Mouse (Mus musculus) brain, embryonic 18.5 days (tissue): Measurements from ENCODE around the gene Gkap1.
A peak's percentile ranks its signal among the peaks of the same experiment; 100 is the strongest.

Source experiments
- DNase-seq: peaks from one replicate; pipeline ENCODE4 v3.0.0-alpha.2; 2012; ENCODE audit warnings: low read depth, low spot score

Gkap1 gene

GRCm38 (mm10) chr13:58275599-58275998 is at the start of gene Gkap1:
Gkap1 (minus strand) TSS chr13:58275699.
- DNase-seq: no peak

DNA sequence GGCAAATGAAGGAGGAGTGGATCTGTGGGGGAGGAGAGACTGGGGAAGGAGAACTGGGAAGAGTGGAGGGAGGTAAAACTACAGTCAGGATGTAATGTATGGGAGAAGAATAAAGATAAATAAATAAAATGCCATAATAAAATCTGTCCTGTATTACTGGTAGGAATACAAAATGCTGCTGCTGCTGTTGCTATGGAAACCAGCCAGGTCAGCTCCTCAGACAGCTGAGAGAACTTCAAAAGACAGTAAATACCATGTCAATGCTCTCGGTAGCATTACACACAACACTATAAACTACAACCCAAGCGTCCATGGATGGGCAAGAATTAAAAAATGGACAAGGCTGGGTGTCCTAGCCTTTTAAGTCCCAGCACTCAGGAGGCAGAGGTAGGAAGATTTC is 42.3 kb upstream of the Gkap1 start:
- no peak for DNase-seq

DNA sequence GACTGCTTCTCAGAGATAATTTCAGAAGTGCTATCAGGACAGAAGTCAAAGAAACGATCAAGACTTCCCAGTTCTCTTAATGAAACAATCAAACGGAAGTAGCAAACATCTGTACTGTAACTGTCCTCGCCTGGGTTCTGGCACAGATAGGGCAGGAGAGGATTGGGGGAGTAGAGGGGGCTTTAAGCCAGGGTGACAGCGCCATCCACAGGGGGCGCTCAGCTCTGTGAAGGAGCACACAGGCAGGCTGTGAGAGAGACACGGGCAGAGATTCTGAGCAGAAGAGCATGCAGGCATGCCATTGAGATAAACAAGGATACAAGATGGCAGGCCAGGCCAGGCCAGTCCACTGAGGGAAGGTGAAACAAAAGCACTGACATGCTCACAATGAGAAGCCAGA is 39.5 kb upstream of the Gkap1 start:
- DNase-seq: no peak

DNA sequence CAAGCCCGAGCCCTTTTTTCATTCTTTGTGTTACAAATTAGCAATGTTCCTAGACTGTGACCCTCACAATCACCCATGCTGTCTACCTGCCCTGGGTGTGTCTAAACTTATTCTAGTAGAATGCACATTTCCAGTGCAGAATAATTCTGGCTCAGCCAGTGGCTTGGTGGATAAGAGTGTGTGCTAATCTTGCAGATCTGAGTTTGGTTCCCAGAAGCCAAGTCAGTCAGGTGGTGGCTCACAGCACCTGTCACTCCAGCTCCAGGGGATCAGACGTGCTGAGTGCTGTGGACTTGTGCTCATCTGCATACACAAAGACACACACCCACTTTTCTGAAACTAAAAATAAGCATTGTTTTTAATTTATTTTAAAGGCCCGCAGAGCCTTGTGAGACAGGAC is 38.3 kb upstream of the Gkap1 start:
- DNase-seq: no peak

- DNase-seq: no peak
Measured at GRCm38 (mm10) chr13:58311351-58311750, 35.9 kb upstream of the Gkap1 start.

DNA sequence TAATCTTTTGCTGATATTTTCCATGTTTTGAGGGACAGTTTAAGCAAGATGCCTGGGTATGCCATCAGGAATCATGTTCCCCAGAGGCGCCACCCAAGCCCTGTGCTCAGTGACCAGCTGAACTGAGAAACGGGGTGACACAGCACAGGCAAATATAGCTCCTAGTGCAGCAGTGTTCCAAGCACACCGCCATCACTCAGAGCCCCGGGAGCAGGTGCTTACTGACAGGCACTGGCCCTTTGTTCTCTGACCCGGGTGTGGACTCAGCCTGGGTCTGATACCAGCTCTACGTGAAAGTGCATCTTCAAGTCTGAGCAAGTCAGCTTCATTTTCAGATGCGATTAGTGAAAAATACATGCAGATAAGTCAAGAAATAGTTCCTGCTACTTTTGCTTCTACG is 34.0 kb upstream of the Gkap1 start:
- no peak for DNase-seq

DNA sequence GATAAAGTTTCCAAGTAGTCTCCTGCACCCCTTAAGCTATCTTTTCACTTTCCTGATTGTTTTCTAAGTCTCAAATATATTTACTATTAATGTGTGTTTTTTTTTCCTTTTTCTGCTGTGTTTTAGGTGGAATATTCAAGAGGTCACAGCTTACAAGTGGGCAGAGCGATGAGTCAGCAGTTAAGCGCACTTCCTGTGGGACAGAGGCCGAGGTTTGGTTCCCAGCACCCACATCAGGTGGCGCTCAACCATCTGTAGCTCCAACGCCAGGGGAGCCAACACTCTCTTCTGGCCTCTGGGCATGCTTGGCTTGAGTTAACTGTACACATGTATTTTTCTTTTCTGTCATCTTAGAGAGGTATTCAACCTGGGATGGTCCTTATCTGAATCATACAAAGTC is 32.0 kb upstream of the Gkap1 start:
- no peak for DNase-seq

- DNase-seq: no peak
Measured at GRCm38 (mm10) chr13:58305230-58305629, 29.7 kb upstream of the Gkap1 start.

DNA sequence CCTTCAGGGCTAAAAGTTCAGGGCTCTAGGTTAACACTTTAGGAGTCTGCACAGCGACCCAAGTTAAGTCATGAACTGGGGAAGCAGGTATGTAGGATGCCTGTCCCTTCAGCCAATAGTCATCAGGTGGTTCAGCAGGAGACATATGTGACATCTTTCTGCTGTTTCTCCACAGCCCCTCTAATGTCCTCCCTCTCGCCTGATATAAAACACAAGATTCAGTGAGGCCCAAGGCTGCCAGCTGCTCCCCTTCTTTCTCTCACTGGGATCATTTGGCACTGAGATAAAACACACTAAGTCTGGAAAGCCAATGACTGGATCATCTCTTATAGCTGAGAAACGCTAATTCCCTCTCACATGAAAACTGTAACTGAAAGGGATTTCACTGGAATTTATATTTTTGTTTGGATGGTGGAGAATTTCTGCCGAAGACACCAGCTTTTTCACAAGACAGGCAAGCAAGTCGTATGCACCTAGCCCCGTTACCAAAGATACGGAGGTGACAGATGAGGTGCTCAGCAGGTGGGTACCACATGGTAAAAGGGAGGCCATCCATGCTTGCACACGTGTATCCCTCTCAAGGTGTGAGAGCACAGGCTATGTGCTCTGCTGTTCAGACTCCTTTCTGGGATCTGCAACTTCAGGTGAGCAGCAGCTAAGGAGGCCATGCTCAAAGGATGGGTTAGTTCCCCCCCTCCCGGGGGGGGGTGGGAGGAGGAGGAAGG is 27.1 kb upstream of the Gkap1 start:
- DNase-seq: no peak

- DNase-seq: no peak
Measured at GRCm38 (mm10) chr13:58301961-58302360, 26.5 kb upstream of the Gkap1 start.

GRCm38 (mm10) chr13:58298756-58299155 is 23.3 kb upstream of the Gkap1 start:
- no peak for DNase-seq

DNA sequence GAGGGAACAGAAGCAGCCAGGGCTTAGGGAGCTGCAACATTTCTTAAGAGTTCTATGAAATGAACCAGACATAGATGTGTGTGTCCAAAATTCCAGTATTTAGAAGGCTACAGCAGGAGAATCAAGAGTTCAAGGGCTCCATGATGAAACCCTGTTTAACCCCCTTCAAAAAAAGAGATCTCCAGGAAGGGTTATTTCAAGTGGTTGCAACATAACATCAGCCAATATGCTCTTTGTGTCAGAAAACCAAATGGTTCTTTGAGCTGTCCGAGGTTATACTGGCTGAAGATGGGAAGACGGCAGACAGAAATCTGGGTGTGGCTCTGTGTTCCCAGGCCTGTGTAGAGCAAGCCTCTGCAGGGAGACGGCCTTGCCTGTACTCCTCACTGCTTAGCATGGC is 20.1 kb upstream of the Gkap1 start:
- DNase-seq: no peak

DNA sequence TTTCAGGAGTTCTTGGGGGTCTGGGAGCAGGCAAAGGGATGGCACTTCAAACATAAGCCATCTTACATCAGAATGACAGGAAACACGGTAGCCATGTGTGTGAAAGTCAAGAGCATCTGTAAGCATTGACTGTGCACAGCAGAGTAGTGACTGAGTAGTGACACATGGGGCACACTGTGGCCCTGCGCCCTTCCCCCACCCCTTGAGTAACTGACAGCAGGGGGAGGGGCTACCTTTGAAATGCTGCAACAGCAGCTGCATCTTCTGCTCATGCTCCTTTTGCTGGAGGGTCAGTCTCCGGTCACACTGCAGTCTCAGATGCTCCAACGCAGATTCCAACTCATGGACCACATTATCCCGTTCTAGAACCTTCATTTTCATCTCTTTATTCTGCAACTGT is 17.3 kb upstream of the Gkap1 start:
- no peak for DNase-seq

DNA sequence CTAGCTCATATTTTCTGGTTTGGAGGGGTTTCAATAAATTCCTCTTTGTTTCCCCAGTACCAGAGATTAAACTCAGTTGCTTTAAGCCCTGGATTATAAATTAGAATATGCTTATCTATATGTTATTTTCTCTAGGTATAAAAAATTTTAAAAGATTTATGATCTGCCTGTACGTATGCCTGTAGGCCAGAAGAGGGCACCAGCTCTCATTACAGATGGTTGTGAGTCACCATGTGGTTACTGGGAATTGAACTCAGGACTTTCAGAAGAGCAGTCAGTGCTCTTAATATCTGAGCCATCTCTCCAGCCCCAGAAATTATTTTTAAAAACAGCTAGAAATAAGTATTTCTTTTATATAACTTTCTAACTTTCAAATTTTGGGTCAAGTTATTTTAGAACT is 13.8 kb upstream of the Gkap1 start:
- no peak for DNase-seq

GRCm38 (mm10) chr13:58287822-58288221 is 12.3 kb upstream of the Gkap1 start:
- DNase-seq: peak; percentile 20

DNA sequence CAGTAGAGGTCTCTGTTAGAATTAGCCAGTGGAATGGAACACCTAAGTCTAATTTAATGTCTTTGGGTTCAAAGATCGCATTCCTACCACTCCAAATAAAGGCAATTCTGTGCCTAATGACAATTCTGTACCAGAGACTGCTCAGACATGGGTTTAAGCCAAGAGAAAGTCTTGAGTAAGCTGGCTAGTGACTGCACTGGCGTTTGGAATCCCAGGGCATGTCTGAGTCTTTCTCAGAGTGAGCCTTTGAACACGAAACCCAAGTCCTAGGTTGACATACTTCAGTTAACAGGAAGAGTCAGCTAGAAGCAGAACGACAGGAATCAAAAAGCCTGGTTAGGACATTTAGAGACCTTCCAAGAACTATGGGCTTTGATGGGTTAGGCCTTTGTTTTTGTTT is 8.0 kb upstream of the Gkap1 start:
- no peak for DNase-seq

DNA sequence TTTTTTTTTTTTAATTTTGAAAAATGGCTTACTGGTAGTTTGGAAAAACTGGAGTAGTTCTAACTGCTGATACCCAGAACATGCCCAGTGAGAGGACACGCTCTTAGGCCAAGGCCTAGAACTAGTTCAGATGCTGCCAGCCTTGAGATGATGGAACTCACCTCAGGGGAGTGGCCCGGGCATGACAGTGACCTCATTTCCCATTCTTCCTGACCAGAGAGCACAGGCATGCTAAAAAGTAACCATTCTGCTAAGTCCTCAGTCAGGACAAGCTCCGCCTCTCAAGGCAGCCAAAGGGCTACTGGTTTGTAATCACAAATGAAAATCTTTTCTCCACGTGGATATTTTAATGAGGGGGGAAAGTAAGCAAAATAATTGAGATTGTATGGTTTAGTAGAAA is 6.4 kb upstream of the Gkap1 start:
- DNase-seq: no peak

DNA sequence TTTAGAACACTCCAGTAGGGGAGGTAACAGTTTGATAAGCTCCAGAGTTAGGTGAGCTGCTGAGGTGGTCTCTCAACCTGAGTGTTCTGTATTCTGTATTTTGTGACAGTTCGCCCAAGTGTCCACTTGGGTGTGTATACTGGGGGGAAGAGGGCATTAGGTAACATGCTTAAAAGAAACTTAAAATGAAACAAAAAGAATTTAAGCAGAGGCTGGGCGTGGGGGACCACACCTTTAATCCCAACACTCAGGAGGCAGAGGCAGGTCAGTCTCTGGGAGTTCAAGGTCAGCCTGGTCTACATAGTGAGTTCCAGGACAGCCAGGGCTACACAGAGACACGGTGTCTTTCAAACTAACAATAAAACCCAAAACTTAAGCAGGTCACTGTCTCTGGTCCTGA is 5.0 kb upstream of the Gkap1 start:
- no peak for DNase-seq

DNA sequence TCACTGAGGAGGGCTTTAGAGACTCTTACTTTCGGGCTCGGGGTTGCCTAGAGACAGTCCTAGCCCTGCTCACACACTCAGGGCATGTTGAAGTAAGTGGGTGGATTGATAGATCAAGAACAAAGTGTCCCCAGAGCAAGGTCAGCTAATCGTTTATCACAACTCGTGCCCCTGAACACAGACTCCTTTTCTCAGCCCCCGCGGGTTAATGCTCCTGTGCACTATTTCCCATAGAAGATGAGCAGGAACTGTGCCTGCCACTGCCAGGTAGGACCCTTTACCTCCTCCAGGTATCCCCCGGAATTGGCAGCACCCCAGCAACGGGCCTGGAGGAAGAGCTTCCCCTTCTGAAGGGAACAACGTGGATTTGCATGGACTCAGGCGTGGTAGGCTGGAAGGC is 757 bp upstream of the Gkap1 start:
- DNase-seq: no peak

DNA sequence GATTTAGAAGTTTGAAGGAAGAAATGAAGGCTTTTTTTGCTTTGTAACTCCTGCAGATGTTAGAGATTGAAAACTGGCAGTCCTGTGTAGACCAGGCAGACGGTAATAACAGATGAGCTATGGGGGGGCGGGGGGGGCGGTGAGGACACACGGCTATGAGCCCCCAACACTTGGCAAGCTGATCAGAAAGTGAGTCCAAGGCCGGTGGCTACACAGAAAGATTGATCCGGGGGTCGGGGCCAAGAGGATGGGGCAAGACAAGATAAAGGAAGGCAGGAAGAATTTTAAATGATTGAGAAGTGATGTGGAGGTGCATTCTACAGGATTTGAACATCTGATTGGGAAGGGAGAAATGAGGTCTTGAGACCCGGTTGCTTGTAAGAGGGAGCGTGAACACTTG is 423 bp downstream of the Gkap1 start:
- DNase-seq: no peak

DNA sequence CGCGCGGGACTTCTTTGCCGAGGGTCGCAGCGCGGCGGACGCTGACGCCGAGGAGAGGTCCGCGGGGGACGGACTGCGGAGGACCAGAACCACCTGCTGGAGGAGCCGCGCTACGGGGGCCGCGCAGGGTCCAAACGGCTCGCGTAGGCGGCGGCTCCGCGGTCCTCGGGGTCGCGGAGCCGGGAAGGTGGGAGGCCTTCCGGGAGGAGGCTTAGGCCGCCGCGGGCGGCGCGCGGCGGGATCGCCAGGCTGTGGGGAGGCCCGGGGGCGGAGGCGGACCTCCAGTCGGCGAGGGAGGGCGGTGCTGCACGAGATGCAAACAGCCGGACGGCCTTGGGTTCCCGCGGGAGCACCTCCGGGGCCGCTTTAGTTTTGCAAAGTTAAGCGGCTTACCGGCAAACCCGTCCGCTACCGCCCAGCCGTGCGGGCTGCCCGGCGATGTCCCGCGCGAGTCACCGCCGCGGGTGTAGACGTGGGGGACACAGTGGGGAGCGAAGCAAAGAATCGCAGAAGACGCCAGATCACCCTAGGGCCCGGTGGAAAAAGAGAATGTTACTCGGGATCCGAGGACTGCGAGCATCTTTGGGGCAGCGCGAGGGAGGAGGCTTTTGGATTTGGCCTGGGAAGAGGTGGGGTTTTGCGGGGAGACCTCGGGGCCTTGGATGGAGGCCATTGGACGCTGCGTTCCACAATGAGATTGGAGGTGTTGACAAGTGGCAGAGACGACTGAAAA is 1.1 kb downstream of the Gkap1 start:
- peak; percentile 39 for DNase-seq

GRCm38 (mm10) chr13:58273411-58274258 is 1.9 kb downstream of the Gkap1 start:
- peak; percentile 14 for DNase-seq

- DNase-seq: no peak
Measured at GRCm38 (mm10) chr13:58266864-58267263, 8.6 kb downstream of the Gkap1 start.
